Mouse (Mus musculus) heart, postnatal 4 days (tissue): ENCODE data around the gene Slc44a4. TPM values are rescaled to one million over a fixed set of nuclear protein-coding genes. Genes with fewer than 3 reads are reported as not detected.
"Not testable (repeated sequence)": the region's sequence is repeated elsewhere in the genome, so short reads cannot be mapped to it uniquely, and the experiment has no call there.

Source experiments
- DNase-seq: peaks from one replicate; pipeline ENCODE4 v3.0.0; 2021
- total RNA-seq, 2 experiments: library from RNA; stranded (reverse); gene quantifications; 2 replicates each; pipeline ENCODE4 v1.2.3; 2021

The Slc44a4 gene
- total RNA-seq, 2 experiments from 2014 or later = not detected

- DNase-seq = peak; percentile 50
These were observed 15.0 kb upstream of the Slc44a4 start for GRCm38 (mm10) chr17:34899053-34899889.

- DNase-seq = no peak
These were observed 14.4 kb upstream of the Slc44a4 start for GRCm38 (mm10) chr17:34899890-34900243.

- not testable (repeated sequence) for DNase-seq
These were observed 13.4 kb upstream of the Slc44a4 start for GRCm38 (mm10) chr17:34900826-34901225.

- not testable (repeated sequence) for DNase-seq
These were observed 12.3 kb upstream of the Slc44a4 start for GRCm38 (mm10) chr17:34901948-34902347.

- no peak for DNase-seq
These were observed 11.4 kb upstream of the Slc44a4 start for GRCm38 (mm10) chr17:34902895-34903294.

GRCm38 (mm10) chr17:34910982-34911381 is 3.3 kb upstream of the Slc44a4 start:
- DNase-seq = no peak

GRCm38 (mm10) chr17:34911945-34912351 is 2.3 kb upstream of the Slc44a4 start:
- DNase-seq = peak; percentile 87

- DNase-seq = peak; percentile 46
These were observed 1.2 kb downstream of the Slc44a4 start for GRCm38 (mm10) chr17:34915410-34915831.

GRCm38 (mm10) chr17:34916316-34916715 is 2.0 kb downstream of the Slc44a4 start:
- no peak for DNase-seq

- DNase-seq = no peak
These were observed 2.9 kb downstream of the Slc44a4 start for GRCm38 (mm10) chr17:34917188-34917587.

- no peak for DNase-seq
These were observed 8.7 kb downstream of the Slc44a4 start for GRCm38 (mm10) chr17:34922939-34923338.

GRCm38 (mm10) chr17:34924258-34924657 is 10.0 kb downstream of the Slc44a4 start:
- no peak for DNase-seq

- no peak for DNase-seq
These were observed 13.2 kb downstream of the Slc44a4 start for GRCm38 (mm10) chr17:34927306-34928019.

GRCm38 (mm10) chr17:34928841-34929240 is 14.6 kb downstream of the Slc44a4 start:
- no peak for DNase-seq

GRCm38 (mm10) chr17:34931061-34931734 is 16.9 kb downstream of the Slc44a4 start, which contains the start of gene Neu1:
Gene Neu1, plus strand, starts transcription at chr17:34931253.
- peak; percentile 99 for DNase-seq

- DNase-seq = peak; percentile 17
These were observed 17.5 kb downstream of the Slc44a4 start for GRCm38 (mm10) chr17:34931735-34932098.

GRCm38 (mm10) chr17:34932287-34932686 is 18.0 kb downstream of the Slc44a4 start:
- no peak for DNase-seq

- no peak for DNase-seq
These were observed 19.8 kb downstream of the Slc44a4 start for GRCm38 (mm10) chr17:34934031-34934430.

- DNase-seq = peak; percentile 34
These were observed 20.6 kb downstream of the Slc44a4 start for GRCm38 (mm10) chr17:34934830-34935229.

- DNase-seq = no peak
These were observed 23.8 kb downstream of the Slc44a4 start for GRCm38 (mm10) chr17:34937960-34938505.

- DNase-seq = peak; percentile 41
These were observed 27.2 kb downstream of the Slc44a4 start for GRCm38 (mm10) chr17:34941344-34942041.
